Mouse (Mus musculus): ENCODE results near the gene Slc5a5. TPM values are rescaled to one million over a fixed set of nuclear protein-coding genes. Genes with fewer than 3 reads are reported as not detected.

Gene Slc5a5
- total and polyA plus RNA-seq, 3 experiments: 0.04 to 0.26 (median 0.16) TPM

- Histone ChIP-seq H3K9me3 (replicated peaks; ENCODE audit: low read length) (no peaks in the 10 kb centered on the region), H3K9ac (ENCODE audit: insufficient read depth, low read depth) (no peak overlapping the region), H3K4me2 (ENCODE audit: insufficient read depth, low read depth, poor library complexity, severe bottlenecking) (no peak overlapping the region), H3K4me3 (replicated peaks in 1 of 3; ENCODE audit: low read depth in 2 of 3, low read length in 2 of 3, poor library complexity in 1 of 3) (no peak overlapping the region), H3K27me3 (replicated peaks) (no peaks in the 10 kb centered on the region), H3K27ac (ENCODE audit: insufficient read depth, low read depth) (no peak overlapping the region), H3K4me1 (ENCODE audit: control insufficient read depth in 1 of 2, insufficient read depth in 2 of 2) (peaks cover 15 to 27% of the 10 kb centered on the region in 2 experiments), H3K79me2 (replicated peaks; ENCODE audit: control insufficient read depth, extremely low read depth, insufficient read depth, poor library complexity, severe bottlenecking) (no peaks in the 10 kb centered on the region), H3K36me3 (replicated peaks in 1 of 2; ENCODE audit: control insufficient read depth in 1 of 2, insufficient read depth in 1 of 2, low read length in 1 of 2) (peaks cover 12 to 27% of the 10 kb centered on the region in 2 experiments)
- no peak for TF ChIP-seq ZKSCAN1 (IDR thresholded peaks at IDR 0.05; ENCODE audit: borderline replicate concordance, low read depth, low read length)
- TF ChIP-seq ETS1 (conservative IDR thresholded peaks at IDR 0.05; ENCODE audit: low read depth, low read length): no peak
- TF ChIP-seq UBTF (IDR thresholded peaks at IDR 0.05; ENCODE audit: low read depth, low read length): no peak
- no peak for TF ChIP-seq GABPA (IDR thresholded peaks at IDR 0.05; ENCODE audit: insufficient replicate concordance, low read depth, low read length)
- TF ChIP-seq ELF1 (IDR thresholded peaks at IDR 0.05; ENCODE audit: low read depth, low read length): no peak
- no peak for TF ChIP-seq KAT2A (IDR thresholded peaks at IDR 0.05; ENCODE audit: insufficient replicate concordance, low read length)
- no peak for TF ChIP-seq MAFK (IDR thresholded peaks at IDR 0.05; ENCODE audit: insufficient replicate concordance, low read length)
- TF ChIP-seq USF1 (IDR thresholded peaks at IDR 0.05; ENCODE audit: low read depth, low read length): no peak
- no peak for TF ChIP-seq SMC3 (IDR thresholded peaks at IDR 0.05; ENCODE audit: low read depth, low read length)
- TF ChIP-seq POLR2A (IDR thresholded peaks at IDR 0.05; ENCODE audit: low read depth, low read length): no peak
- TF ChIP-seq MXI1 (IDR thresholded peaks at IDR 0.05; ENCODE audit: low read depth, low read length): no peak
- TF ChIP-seq MEF2A (IDR thresholded peaks at IDR 0.05; ENCODE audit: borderline replicate concordance, low read depth, low read length): no peak
- no peak for TF ChIP-seq EP300 (IDR thresholded peaks at IDR 0.05; ENCODE audit: low read length)
- TF ChIP-seq CTCF (conservative IDR thresholded peaks at IDR 0.05 in 1 of 2, IDR thresholded peaks at IDR 0.05 in 1 of 2; ENCODE audit: low read depth in 2 of 2, low read length in 2 of 2): no peak
- TF ChIP-seq ZC3H11A (IDR thresholded peaks at IDR 0.05; ENCODE audit: low read depth, low read length): no peak
- TF ChIP-seq NRF1 (IDR thresholded peaks at IDR 0.05; ENCODE audit: low read depth, low read length): no peak
- no peak for TF ChIP-seq E2F4 (IDR thresholded peaks at IDR 0.05; ENCODE audit: insufficient replicate concordance, low read depth, low read length)
- in situ Hi-C loops (cut with MboI; ENCODE audit: low pct_ligation_motif_present, low pct_unique_long_range_greater_than_20kb, low sequenced_read_pairs) (no loop called here), dilution Hi-C loops (cut with MboI; ENCODE audit: extremely low pct_ligation_motif_present, extremely low pct_unique_long_range_greater_than_20kb, low sequenced_read_pairs) (no loop called here)
- DNase-seq (ENCODE audit: extremely low read depth): no peak
Observed at GRCm38 (mm10) chr8:70834071-70834470, 58.5 kb downstream of the Slc5a5 start.

DNA sequence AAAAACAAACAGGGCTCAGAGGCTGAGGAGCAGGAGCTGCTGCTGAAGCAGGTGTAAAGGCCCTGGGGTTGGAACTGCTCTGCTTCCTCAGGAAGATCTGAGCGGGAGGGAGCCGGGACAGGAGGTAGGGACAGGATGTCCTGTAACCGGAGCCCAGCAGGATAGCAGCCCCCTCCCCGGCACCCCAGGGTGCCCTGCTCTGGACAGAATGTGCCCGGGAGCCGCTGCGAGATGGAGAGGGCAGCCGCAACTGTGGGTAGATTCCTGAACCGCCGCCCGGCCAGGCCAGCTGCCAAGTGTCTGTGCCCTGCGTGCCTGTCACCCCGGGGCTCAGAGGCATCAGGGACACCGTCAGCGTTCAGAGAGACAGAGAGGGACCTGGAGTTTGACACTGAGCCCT, 59.0 kb downstream of the Slc5a5 start:
- Histone ChIP-seq H3K9me3 (replicated peaks; ENCODE audit: low read length) (no peaks in the 10 kb centered on the region), H3K4me1 (ENCODE audit: control insufficient read depth in 1 of 2, insufficient read depth in 2 of 2) (peaks cover 14 to 23% of the 10 kb centered on the region in 2 experiments), H3K9ac (ENCODE audit: insufficient read depth, low read depth) (no peak overlapping the region), H3K79me2 (replicated peaks; ENCODE audit: control insufficient read depth, extremely low read depth, insufficient read depth, poor library complexity, severe bottlenecking) (no peaks in the 10 kb centered on the region), H3K36me3 (replicated peaks in 1 of 2; ENCODE audit: control insufficient read depth in 1 of 2, insufficient read depth in 1 of 2, low read length in 1 of 2) (peaks cover 12 to 27% of the 10 kb centered on the region in 2 experiments), H3K4me2 (ENCODE audit: insufficient read depth, low read depth, poor library complexity, severe bottlenecking) (no peak overlapping the region), H3K27me3 (replicated peaks) (no peaks in the 10 kb centered on the region), H3K4me3 (replicated peaks in 1 of 3; ENCODE audit: low read depth in 2 of 3, low read length in 2 of 3, poor library complexity in 1 of 3) (peak overlapping the region in 1 of 3 experiments; percentile 17), H3K27ac (ENCODE audit: insufficient read depth, low read depth) (no peak overlapping the region)
- in situ Hi-C loops (cut with MboI; ENCODE audit: low pct_ligation_motif_present, low pct_unique_long_range_greater_than_20kb, low sequenced_read_pairs): no loop called here
- DNase-seq (ENCODE audit: extremely low read depth): no peak
- dilution Hi-C loops (cut with MboI; ENCODE audit: extremely low pct_ligation_motif_present, extremely low pct_unique_long_range_greater_than_20kb, low sequenced_read_pairs): no loop called here
- no peak for TF ChIP-seq SIN3A (IDR thresholded peaks at IDR 0.05; ENCODE audit: low read length)
- no peak for TF ChIP-seq IRF4 (IDR thresholded peaks at IDR 0.05; ENCODE audit: low read depth, low read length)
- TF ChIP-seq KAT2A (IDR thresholded peaks at IDR 0.05; ENCODE audit: insufficient replicate concordance, low read length): no peak
- no peak for TF ChIP-seq BHLHE40 (IDR thresholded peaks at IDR 0.05; ENCODE audit: low read depth, low read length)
- no peak for TF ChIP-seq JUN (IDR thresholded peaks at IDR 0.05; ENCODE audit: insufficient read depth, low read depth, low read length)
- TF ChIP-seq NELFE (IDR thresholded peaks at IDR 0.05; ENCODE audit: low read depth, low read length): no peak
- no peak for TF ChIP-seq ZMIZ1 (IDR thresholded peaks at IDR 0.05; ENCODE audit: low read depth, low read length)
- TF ChIP-seq JUND (conservative IDR thresholded peaks at IDR 0.05; ENCODE audit: low read depth, low read length): no peak
- no peak for TF ChIP-seq UBTF (IDR thresholded peaks at IDR 0.05; ENCODE audit: low read depth, low read length)
